Mouse (Mus musculus) activated CD4-positive, CD25-positive, alpha-beta regulatory T cell, adult 4 months (primary cell): ENCODE measurements around the gene Cux1. TPM values are rescaled to one million over a fixed set of nuclear protein-coding genes. Genes with fewer than 3 reads are reported as not detected.

Experiments
- ATAC-seq: one replicate; pipeline ENCODE4 v1.8.0; 2017
- polyA plus RNA-seq, 2 experiments: library from polyadenylated mRNA; unstranded; fragments of 100-300 nt; shearing (Covaris generic); gene quantifications; one replicate each; pipeline ENCODE4 v1.2.1; 2017

The Cux1 gene
- polyA plus RNA-seq, 2 experiments from 2014 or later = 36.1 to 46.2 TPM

DNA sequence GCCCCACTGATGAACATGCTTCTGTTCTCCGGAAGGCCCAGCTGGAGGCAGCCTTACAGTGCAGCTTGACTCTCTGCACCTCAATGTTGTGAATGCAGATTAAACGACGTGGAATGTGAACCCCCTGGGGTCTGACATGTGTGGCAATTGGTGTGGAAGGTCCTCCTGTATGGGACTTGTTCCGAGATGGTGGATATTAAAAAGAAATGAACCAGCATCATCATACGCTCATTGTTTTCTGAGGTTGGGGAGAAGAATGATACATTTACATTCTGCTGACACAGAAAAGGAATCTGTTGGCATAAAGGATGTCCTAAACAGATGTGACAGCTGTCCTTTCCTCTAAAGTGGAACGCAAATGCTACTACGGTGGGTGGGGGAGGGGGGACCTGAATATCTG, 203.9 kb downstream of the Cux1 start:
- ATAC-seq = no peak

GRCm38 (mm10) chr5:136362473-136363230, 204.6 kb downstream of the Cux1 start:
- ATAC-seq = no peak

GRCm38 (mm10) chr5:136362021-136362420, 205.3 kb downstream of the Cux1 start:
- no peak for ATAC-seq

DNA sequence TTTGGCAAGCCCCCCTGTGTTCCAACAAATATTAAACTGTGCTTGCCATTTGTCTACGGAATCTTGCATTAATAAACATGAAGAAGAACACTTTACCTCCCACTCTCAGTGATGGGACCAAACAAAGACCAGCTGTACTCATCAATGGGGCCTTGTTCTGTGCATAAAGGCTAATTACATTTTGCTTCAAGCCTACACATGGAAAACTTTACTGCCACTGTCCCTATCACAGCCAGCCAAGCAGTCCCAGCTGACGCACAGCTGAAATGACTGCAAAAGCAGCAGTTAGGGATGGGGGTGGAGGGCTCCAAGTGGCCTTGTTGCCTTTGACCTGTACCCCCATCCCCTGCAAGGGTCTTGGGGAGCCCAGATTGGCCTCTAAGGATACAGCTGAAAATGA, 210.1 kb downstream of the Cux1 start:
- ATAC-seq = no peak

- ATAC-seq = no peak
Measured at GRCm38 (mm10) chr5:136355583-136356126, 211.6 kb downstream of the Cux1 start.

DNA sequence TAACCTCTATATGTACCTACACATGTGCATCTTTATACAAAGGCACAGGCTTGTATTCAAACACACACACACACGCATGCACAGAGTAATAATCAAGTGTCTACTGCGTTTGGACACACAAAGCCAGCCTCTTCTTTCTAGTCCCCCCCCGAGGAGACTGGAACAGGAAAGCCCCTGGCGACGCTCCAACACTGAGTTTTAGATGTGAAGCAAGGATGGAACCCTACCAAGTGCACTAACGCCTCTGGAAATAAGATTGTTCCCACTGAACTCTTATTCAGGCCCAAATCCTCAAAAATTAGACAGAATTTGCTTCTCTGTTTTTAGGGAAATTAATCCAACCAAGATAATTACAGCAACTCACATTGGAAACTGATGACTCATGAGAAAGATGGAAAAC, 212.6 kb downstream of the Cux1 start:
- no peak for ATAC-seq

GRCm38 (mm10) chr5:136353114-136353513, 214.2 kb downstream of the Cux1 start:
- no peak for ATAC-seq

DNA sequence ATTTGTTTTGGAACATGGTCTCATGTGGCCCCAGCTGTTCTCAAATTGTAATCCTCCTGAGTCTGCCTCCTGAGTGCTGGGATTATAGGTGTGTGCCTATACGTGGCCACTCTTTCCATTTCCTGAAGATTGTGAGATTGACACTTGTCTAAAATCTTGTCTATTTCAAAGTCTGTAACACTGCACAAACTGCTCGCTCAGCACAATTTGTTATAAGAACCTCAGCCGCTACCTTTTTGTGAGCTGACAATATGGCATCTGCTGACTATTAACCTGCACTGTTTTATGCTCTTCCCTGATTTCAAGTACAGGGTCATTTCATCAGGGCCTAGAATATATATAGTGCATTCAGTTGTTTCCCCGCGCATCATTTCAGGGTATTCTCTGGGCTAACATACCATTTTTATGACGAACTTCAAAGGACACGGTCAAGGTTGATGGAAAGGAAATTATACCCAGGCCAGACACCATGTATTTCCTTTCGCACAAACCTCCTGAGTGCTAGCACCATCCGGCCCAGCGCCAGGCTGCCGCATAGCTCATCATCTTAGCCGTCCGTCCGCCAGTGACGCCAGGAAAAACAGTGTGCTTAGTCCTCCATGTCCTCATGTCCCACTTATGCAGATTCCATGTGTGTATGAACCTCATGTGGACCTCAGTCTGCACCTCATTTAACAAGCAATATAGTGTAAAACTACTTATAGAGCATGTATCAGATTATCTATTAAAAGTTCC, 224.0 kb downstream of the Cux1 start:
- ATAC-seq = no peak

DNA sequence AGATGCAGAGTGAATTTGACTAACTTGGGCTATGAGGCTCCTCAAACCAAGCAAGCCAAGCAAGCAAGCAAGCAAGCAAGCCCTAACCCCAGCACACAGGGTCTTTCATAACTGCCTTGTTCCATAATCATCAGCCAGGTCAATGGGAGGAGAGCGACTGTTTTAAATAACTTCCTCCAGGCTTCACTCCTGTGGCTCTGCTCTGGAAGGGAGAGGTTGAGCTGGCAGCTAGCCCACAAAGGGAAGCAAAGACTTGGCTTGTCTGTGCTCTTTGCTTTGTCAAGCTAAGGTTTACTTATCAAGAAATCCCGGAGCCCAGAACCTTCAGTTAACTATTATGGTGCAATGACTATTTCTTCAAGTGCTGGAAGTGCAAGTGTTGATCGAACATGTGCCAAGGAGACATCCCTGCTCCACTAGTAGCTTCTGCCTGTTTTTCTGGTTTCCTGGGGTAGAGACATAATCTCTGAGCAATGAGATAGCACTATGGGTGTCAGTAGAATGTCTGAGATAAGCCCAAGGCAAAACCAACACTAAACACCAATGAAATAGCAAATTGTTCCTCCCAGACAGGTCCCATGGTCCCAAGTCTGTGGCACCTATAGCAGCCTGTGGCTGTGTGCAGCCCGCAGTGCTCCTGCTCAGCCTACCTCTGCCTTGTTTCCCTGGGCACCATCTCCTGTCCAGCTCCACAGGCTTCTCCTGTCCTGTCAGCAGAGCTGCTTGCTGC, 230.3 kb downstream of the Cux1 start:
- ATAC-seq = no peak

GRCm38 (mm10) chr5:136335681-136336080, 231.6 kb downstream of the Cux1 start:
- ATAC-seq = no peak

DNA sequence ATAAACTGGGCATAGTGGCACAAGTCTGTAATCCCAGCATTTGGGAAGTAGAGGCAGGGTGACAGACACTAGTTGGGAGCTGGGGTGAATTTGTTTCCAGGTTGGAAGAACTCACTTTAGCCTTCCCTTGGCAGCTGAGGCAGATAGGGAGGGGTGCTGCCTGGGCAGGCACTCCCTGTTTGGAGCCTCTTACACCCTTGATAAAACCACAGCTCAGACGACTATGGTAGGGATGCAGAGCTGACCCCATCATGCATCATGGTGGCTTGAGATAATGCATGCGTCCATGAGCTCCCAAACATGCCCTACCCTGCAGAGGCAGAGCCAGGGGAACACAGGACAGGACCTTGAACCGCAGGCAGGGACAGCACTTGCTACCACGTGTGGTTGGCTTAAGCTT, 232.5 kb downstream of the Cux1 start:
- ATAC-seq = no peak

- no peak for ATAC-seq
Measured at GRCm38 (mm10) chr5:136334051-136334450, 233.2 kb downstream of the Cux1 start.

GRCm38 (mm10) chr5:136332786-136333462, 234.4 kb downstream of the Cux1 start:
- ATAC-seq = no peak

- ATAC-seq = no peak
Measured at GRCm38 (mm10) chr5:136327736-136328135, 239.6 kb downstream of the Cux1 start.

GRCm38 (mm10) chr5:136326626-136327025, 240.7 kb downstream of the Cux1 start:
- ATAC-seq = no peak

DNA sequence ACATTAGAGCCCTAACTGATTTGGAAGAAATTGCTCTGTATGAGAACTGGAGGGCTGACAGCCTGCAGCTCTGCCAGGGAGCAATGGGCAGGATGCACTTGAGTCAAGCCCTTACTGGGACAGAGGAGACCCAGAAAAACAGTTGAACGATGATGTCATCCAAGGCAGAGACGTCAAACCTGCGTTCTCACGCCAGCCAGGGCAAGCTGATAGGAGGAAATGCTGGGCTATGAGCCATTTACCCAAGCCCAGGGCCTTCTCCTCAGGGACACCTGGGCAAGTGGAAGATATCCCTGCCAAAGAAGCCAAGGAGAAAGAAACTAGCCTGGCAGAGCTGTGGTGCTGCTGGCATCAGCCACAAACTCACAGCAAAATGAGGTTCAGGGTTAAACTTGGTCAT, 242.8 kb downstream of the Cux1 start:
- ATAC-seq = no peak

GRCm38 (mm10) chr5:136321378-136321777, 245.9 kb downstream of the Cux1 start:
- no peak for ATAC-seq

DNA sequence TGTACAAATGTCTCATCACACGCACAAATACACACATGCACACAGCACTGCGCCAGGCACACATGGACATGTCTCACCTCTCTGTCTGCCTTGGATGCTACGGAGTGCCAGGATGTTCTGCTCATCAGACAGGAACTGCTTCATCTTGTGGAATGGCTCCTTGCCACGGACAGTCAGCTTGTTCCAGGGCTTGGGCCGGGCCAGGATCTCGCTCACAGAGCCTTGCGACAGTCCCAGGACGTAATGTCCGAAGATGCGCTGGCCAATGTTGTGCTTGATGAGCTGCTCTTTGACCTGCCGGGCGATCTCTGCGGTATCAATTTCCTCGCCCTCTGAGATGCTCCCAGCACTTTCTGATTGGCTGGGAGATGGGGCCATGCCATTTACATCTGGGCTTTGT, 254.7 kb downstream of the Cux1 start:
- no peak for ATAC-seq

DNA sequence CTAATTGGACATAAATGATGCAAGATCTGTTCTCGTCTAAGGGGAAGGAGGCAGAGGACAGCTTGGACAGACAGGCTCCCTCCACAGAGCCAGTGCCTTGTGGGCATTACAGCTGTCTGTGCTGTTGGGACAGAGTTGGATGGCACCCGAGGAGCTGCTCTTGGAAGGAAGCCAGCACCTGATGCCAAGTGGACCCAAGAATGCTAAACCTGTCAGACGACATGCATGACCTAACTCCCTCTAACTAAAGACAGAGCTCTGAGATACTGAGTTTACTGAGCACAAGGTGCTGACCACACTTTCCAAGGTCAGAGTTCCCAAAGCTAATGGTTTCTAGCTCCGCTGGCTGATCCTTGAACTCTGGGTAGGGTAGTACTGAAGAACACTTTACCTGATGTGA, 255.1 kb downstream of the Cux1 start:
- ATAC-seq = no peak

- ATAC-seq = no peak
Measured at GRCm38 (mm10) chr5:136306254-136306653, 261.0 kb downstream of the Cux1 start.

DNA sequence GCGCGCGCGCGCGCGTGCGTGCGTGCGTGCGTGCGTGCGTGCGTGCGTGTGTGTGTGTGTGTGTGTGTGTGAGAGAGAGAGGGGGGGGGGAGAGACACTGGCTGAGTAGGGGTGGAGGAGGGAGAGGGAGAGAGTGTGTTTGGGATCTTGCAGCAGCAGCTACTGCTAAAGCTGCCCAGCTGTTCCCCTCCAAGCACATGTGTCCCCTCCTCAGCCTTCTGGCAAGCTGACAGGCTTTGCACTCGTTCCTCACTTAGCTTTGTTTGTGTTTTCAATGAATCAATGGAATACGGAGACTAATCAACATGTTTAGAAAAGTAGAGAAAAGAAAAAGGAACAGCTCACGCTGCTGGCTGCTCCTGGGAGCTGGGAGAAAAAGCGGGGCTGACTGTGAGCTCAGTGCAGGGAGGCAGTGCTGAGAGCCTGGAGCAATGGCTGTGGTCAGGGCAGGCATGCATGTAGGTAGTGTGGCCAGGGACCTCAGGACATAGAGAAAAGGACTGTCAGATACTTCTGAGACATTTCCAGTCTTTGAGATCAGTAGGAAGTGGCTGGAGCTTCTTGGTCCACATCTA, 263.8 kb downstream of the Cux1 start:
- no peak for ATAC-seq

DNA sequence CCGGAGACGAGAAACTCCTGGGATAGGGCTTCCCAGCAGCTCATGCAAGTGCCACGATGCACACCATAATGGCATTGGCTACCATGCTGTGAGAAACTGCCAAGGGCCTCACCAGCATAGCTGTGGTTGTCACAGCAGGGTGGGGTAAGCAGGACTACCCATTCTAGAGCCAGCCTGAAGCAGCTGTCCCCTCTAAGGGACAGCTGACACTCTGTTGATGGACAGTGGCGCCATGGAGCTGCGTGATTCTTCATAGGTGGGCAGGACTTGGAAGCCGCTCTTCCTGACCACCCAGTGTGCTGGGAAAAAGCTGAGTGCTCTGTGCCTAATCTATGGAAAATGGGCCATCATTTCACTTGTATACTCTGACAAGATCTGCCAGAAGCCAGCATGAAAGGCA, 266.4 kb downstream of the Cux1 start:
- no peak for ATAC-seq
